Mouse (Mus musculus): ENCODE results near the gene Smpd2. TPM values are rescaled to one million over a fixed set of nuclear protein-coding genes. Genes with fewer than 3 reads are reported as not detected.

Gene Smpd2
- polyA plus RNA-seq, 1 experiment from 2014 or later, result 58.8 TPM

- Histone ChIP-seq H3K4me1 (ENCODE audit: control insufficient read depth, insufficient read depth, low read length) (no peaks in the 10 kb centered on the region), H3K9me3 (replicated peaks; ENCODE audit: control insufficient read depth, low read length) (no peaks in the 10 kb centered on the region), H3K27me3 (ENCODE audit: control insufficient read depth, insufficient read depth, low read length) (no peaks in the 10 kb centered on the region), H3K27ac (ENCODE audit: low read length) (no peak overlapping the region), H3K4me3 (replicated peaks; ENCODE audit: low read length) (no peak overlapping the region), H3K36me3 (ENCODE audit: control insufficient read depth, insufficient read depth, low read length) (no peaks in the 10 kb centered on the region), H3K4me2 (ENCODE audit: low read depth, low read length) (no peak overlapping the region), H3K9ac (ENCODE audit: low read length) (no peak overlapping the region)
- WGBS, result 57% methylated on average over 4 of the region's 4 CpGs
- no peak for ATAC-seq (ENCODE audit: insufficient read depth, low FRiP score)
These were observed 10.8 kb upstream of the Smpd2 start for GRCm38 (mm10) chr10:41500941-41501340.

- Histone ChIP-seq H3K4me2 (ENCODE audit: low read depth, low read length) (no peak overlapping the region), H3K9me3 (replicated peaks; ENCODE audit: control insufficient read depth, low read length) (no peaks in the 10 kb centered on the region), H3K27me3 (ENCODE audit: control insufficient read depth, insufficient read depth, low read length) (no peaks in the 10 kb centered on the region), H3K4me3 (replicated peaks; ENCODE audit: low read length) (no peak overlapping the region), H3K4me1 (ENCODE audit: control insufficient read depth, insufficient read depth, low read length) (peaks cover 17% of the 10 kb centered on the region), H3K9ac (ENCODE audit: low read length) (no peak overlapping the region), H3K27ac (ENCODE audit: low read length) (no peak overlapping the region), H3K36me3 (ENCODE audit: control insufficient read depth, insufficient read depth, low read length) (no peaks in the 10 kb centered on the region)
- ATAC-seq (ENCODE audit: insufficient read depth, low FRiP score), result no peak
- WGBS, result 41% methylated on average over 4 of the region's 4 CpGs
These were observed 942 bp upstream of the Smpd2 start for GRCm38 (mm10) chr10:41491111-41491510.

- H3K9ac ChIP-seq (ENCODE audit: low read length), result peak overlapping the region; percentile 85
- no peak for ATAC-seq (ENCODE audit: insufficient read depth, low FRiP score)
- H3K27me3 ChIP-seq (ENCODE audit: control insufficient read depth, insufficient read depth, low read length), result no peaks in the 10 kb centered on the region
- no peaks in the 10 kb centered on the region for H3K36me3 ChIP-seq (ENCODE audit: control insufficient read depth, insufficient read depth, low read length)
- H3K4me3 ChIP-seq (replicated peaks; ENCODE audit: low read length), result peak overlapping the region; percentile 79
- peak overlapping the region; percentile 100 for H3K4me2 ChIP-seq (ENCODE audit: low read depth, low read length)
- H3K27ac ChIP-seq (ENCODE audit: low read length), result no peak overlapping the region
- WGBS, result under 1% methylated on average over 29 of the region's 29 CpGs
- H3K4me1 ChIP-seq (ENCODE audit: control insufficient read depth, insufficient read depth, low read length), result peaks cover 17% of the 10 kb centered on the region
- no peaks in the 10 kb centered on the region for H3K9me3 ChIP-seq (replicated peaks; ENCODE audit: control insufficient read depth, low read length)
These were observed 327 bp upstream of the Smpd2 start for GRCm38 (mm10) chr10:41490518-41490873.

- H3K9me3 ChIP-seq (replicated peaks; ENCODE audit: control insufficient read depth, low read length), result no peaks in the 10 kb centered on the region
- peak overlapping the region; percentile 100 for H3K4me2 ChIP-seq (ENCODE audit: low read depth, low read length)
- WGBS, result 22% methylated on average over 8 of the region's 8 CpGs
- H3K27ac ChIP-seq (ENCODE audit: low read length), result no peak overlapping the region
- no peak for ATAC-seq (ENCODE audit: insufficient read depth, low FRiP score)
- peaks cover 17% of the 10 kb centered on the region for H3K4me1 ChIP-seq (ENCODE audit: control insufficient read depth, insufficient read depth, low read length)
- peak overlapping the region; percentile 85 for H3K9ac ChIP-seq (ENCODE audit: low read length)
- no peaks in the 10 kb centered on the region for H3K36me3 ChIP-seq (ENCODE audit: control insufficient read depth, insufficient read depth, low read length)
- peak overlapping the region; percentile 79 for H3K4me3 ChIP-seq (replicated peaks; ENCODE audit: low read length)
- no peaks in the 10 kb centered on the region for H3K27me3 ChIP-seq (ENCODE audit: control insufficient read depth, insufficient read depth, low read length)
These were observed 875 bp downstream of the Smpd2 start for GRCm38 (mm10) chr10:41489294-41489693.

GRCm38 (mm10) chr10:41488877-41489276, 1.3 kb downstream of the Smpd2 start:
- peak overlapping the region; percentile 79 for H3K4me3 ChIP-seq (replicated peaks; ENCODE audit: low read length)
- no peak for ATAC-seq (ENCODE audit: insufficient read depth, low FRiP score)
- H3K36me3 ChIP-seq (ENCODE audit: control insufficient read depth, insufficient read depth, low read length), result no peaks in the 10 kb centered on the region
- H3K9me3 ChIP-seq (replicated peaks; ENCODE audit: control insufficient read depth, low read length), result no peaks in the 10 kb centered on the region
- 23% methylated on average over 7 of the region's 7 CpGs for WGBS
- no peaks in the 10 kb centered on the region for H3K27me3 ChIP-seq (ENCODE audit: control insufficient read depth, insufficient read depth, low read length)
- peaks cover 17% of the 10 kb centered on the region for H3K4me1 ChIP-seq (ENCODE audit: control insufficient read depth, insufficient read depth, low read length)
- peak overlapping the region; percentile 85 for H3K9ac ChIP-seq (ENCODE audit: low read length)
- no peak overlapping the region for H3K27ac ChIP-seq (ENCODE audit: low read length)
- H3K4me2 ChIP-seq (ENCODE audit: low read depth, low read length), result peak overlapping the region; percentile 100

GRCm38 (mm10) chr10:41486506-41487170, 3.5 kb downstream of the Smpd2 start:
- 71% methylated on average over 14 of the region's 14 CpGs for WGBS

GRCm38 (mm10) chr10:41485778-41486177, 4.4 kb downstream of the Smpd2 start:
- no peaks in the 10 kb centered on the region for H3K27me3 ChIP-seq (ENCODE audit: control insufficient read depth, insufficient read depth, low read length)
- H3K9me3 ChIP-seq (replicated peaks; ENCODE audit: control insufficient read depth, low read length), result no peaks in the 10 kb centered on the region
- ATAC-seq (ENCODE audit: insufficient read depth, low FRiP score), result no peak
- whole genome bisulfite sequencing, result 87% methylated on average over 16 of the region's 16 CpGs
- no peak overlapping the region for H3K4me2 ChIP-seq (ENCODE audit: low read depth, low read length)
- 0 out of 2 replicates have a peak, but pooled peaks cover 3% of the 10 kb centered on the region for H3K36me3 ChIP-seq (ENCODE audit: control insufficient read depth, insufficient read depth, low read length)
- no peak overlapping the region for H3K9ac ChIP-seq (ENCODE audit: low read length)
- peaks cover 17% of the 10 kb centered on the region for H3K4me1 ChIP-seq (ENCODE audit: control insufficient read depth, insufficient read depth, low read length)
- no peak overlapping the region for H3K27ac ChIP-seq (ENCODE audit: low read length)
- H3K4me3 ChIP-seq (replicated peaks; ENCODE audit: low read length), result no peak overlapping the region

More at GRCm38 (mm10) chr10:41486506-41487170, 3.5 kb downstream of the Smpd2 start:
- H3K4me3 ChIP-seq (replicated peaks; ENCODE audit: low read length), result no peak overlapping the region
- H3K9me3 ChIP-seq (replicated peaks; ENCODE audit: control insufficient read depth, low read length), result no peaks in the 10 kb centered on the region
- no peak overlapping the region for H3K9ac ChIP-seq (ENCODE audit: low read length)
- no peaks in the 10 kb centered on the region for H3K27me3 ChIP-seq (ENCODE audit: control insufficient read depth, insufficient read depth, low read length)
- no peak overlapping the region for H3K4me2 ChIP-seq (ENCODE audit: low read depth, low read length)
- ATAC-seq (ENCODE audit: insufficient read depth, low FRiP score), result no peak
- H3K36me3 ChIP-seq (ENCODE audit: control insufficient read depth, insufficient read depth, low read length), result 0 out of 2 replicates have a peak, but pooled peaks cover 3% of the 10 kb centered on the region
- H3K27ac ChIP-seq (ENCODE audit: low read length), result no peak overlapping the region
- H3K4me1 ChIP-seq (ENCODE audit: control insufficient read depth, insufficient read depth, low read length), result peaks cover 17% of the 10 kb centered on the region

- Histone ChIP-seq H3K4me1 (ENCODE audit: control insufficient read depth, insufficient read depth, low read length) (peaks cover 7% of the 10 kb centered on the region), H3K9me3 (replicated peaks; ENCODE audit: control insufficient read depth, low read length) (no peaks in the 10 kb centered on the region), H3K9ac (ENCODE audit: low read length) (no peak overlapping the region), H3K36me3 (ENCODE audit: control insufficient read depth, insufficient read depth, low read length) (0 out of 2 replicates have a peak, but pooled peaks cover 3% of the 10 kb centered on the region), H3K4me3 (replicated peaks; ENCODE audit: low read length) (no peak overlapping the region), H3K27ac (ENCODE audit: low read length) (no peak overlapping the region), H3K27me3 (ENCODE audit: control insufficient read depth, insufficient read depth, low read length) (no peaks in the 10 kb centered on the region), H3K4me2 (ENCODE audit: low read depth, low read length) (no peak overlapping the region)
- ATAC-seq (ENCODE audit: insufficient read depth, low FRiP score), result no peak
- 84% methylated on average over 7 of the region's 7 CpGs for WGBS
These were observed 7.7 kb downstream of the Smpd2 start for GRCm38 (mm10) chr10:41482446-41482845.

- Histone ChIP-seq H3K27ac (ENCODE audit: low read length) (no peak overlapping the region), H3K9ac (ENCODE audit: low read length) (no peak overlapping the region), H3K27me3 (ENCODE audit: control insufficient read depth, insufficient read depth, low read length) (no peaks in the 10 kb centered on the region), H3K36me3 (ENCODE audit: control insufficient read depth, insufficient read depth, low read length) (0 out of 2 replicates have a peak, but pooled peaks cover 3% of the 10 kb centered on the region), H3K9me3 (replicated peaks; ENCODE audit: control insufficient read depth, low read length) (no peaks in the 10 kb centered on the region), H3K4me3 (replicated peaks; ENCODE audit: low read length) (no peak overlapping the region), H3K4me2 (ENCODE audit: low read depth, low read length) (no peak overlapping the region), H3K4me1 (ENCODE audit: control insufficient read depth, insufficient read depth, low read length) (peaks cover 4% of the 10 kb centered on the region)
- WGBS, result 63% methylated on average over 33 of the region's 33 CpGs
- no peak for ATAC-seq (ENCODE audit: insufficient read depth, low FRiP score)
These were observed 9.0 kb downstream of the Smpd2 start for GRCm38 (mm10) chr10:41480938-41481880.
